Mouse (Mus musculus) erythroblast, adult 5-6 weeks (primary cell): ENCODE results near the gene Gm21870. TPM values are rescaled to one million over a fixed set of nuclear protein-coding genes. Genes with fewer than 3 reads are reported as not detected.
"Not testable (repeated sequence)": the region's sequence is repeated elsewhere in the genome, so short reads cannot be mapped to it uniquely, and the experiment has no call there.

Experiments used
- ATAC-seq: replicated peaks from 2 replicates; pipeline ENCODE4 v1.8.0; 2016; ENCODE audit warnings: moderate number of reproducible peaks, mild to moderate bottlenecking, moderate TSS enrichment, inconsistent platforms; ENCODE audit not compliant: poor library complexity, low FRiP score, severe bottlenecking
- total RNA-seq, 2 experiments: library from RNA; stranded (forward) in 1 of 2; stranded (reverse) in 1 of 2; fragments of 150-400 nt in 1 of 2; fragments of 200-764, 138-1000 nt in 1 of 2; gene quantifications; 2 replicates each; pipeline versions ENCODE4 v1.2.3 to v1.2.4; 2015 to 2017; ENCODE audit warnings: low replicate concordance in 2 of 2

Gene Gm21870
- total RNA-seq (2015; ENCODE audit: low replicate concordance) = not detected in 2 replicates
- total RNA-seq (2017; ENCODE audit: low replicate concordance) = not detected in 2 replicates

DNA sequence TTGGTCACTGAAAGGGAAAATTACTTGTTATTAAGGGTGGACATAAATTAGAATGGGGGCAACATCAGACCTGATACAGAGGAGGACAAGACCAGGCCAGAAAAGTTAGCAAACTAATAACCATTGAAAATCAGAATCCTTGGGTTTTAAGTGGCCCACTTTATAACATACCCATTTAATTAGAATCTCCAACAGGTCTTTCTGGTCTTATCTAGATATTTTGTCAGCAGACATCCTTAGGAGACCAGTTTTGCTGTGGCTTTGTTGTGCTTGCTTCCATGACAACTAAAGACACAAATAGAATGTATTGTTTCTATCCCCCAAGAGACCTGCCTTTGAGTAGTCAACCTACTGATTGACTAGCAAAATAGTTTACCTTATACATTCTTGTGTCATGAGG, at the start of gene Gm21870:
Gm21870 (minus strand) TSS at position 101 of the 400 bp plus-strand sequence.
- not testable (repeated sequence) for ATAC-seq

DNA sequence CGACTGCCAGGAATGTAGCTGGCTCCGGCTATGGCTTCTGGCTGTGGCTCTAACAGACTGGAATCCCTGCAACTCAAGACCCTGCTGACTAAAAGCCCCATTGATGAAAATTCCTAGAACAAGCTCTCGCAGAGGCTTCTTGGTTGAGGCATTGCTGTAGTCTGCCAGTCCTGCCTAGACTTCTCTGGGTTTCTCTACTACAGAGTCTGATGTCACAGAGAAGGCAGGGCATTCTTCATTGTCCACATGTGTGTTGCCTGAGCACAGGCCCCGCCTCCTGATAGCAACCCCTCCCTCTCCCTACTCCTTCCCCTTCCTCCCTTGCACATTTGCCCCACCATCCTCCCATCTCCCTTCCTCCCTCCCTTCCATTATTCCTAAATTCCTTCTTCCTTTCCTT, 30.2 kb downstream of the Gm21870 start, which contains the start of gene Btbd35f6:
Btbd35f6 (minus strand) TSS at position 101 of the 400 bp plus-strand sequence.
- not testable (repeated sequence) for ATAC-seq

Other genes with a start within 250 kb of the Gm21870 start
- not detected in 2 replicates for gene Btbd35f6, start 30.3 kb downstream of the Gm21870 start, total RNA-seq (2015; ENCODE audit: low replicate concordance)
- not detected in 2 replicates for gene Btbd35f6, start 30.3 kb downstream of the Gm21870 start, total RNA-seq (2017; ENCODE audit: low replicate concordance)
- not detected in 2 replicates for gene Btbd35f9, start 174.7 kb upstream of the Gm21870 start, total RNA-seq (2015; ENCODE audit: low replicate concordance)
- not detected in 2 replicates for gene Btbd35f9, start 174.7 kb upstream of the Gm21870 start, total RNA-seq (2017; ENCODE audit: low replicate concordance)